Mouse (Mus musculus) embryonic facial prominence, embryonic 10.5 days (tissue): ENCODE measurements around the gene Tvp23b. TPM values are rescaled to one million over a fixed set of nuclear protein-coding genes. Genes with fewer than 3 reads are reported as not detected.

ENCODE experiments used
- DNase-seq: peaks from one replicate; pipeline ENCODE4 v3.0.0-alpha.2; 2017; ENCODE audit warnings: low spot score
- H3K27ac ChIP-seq: fragments of 300-500 bp; sonication (generic); replicated peaks from 2 replicates; pipeline ENCODE4 v1.5.1; 2016; ENCODE audit warnings: mild to moderate bottlenecking
- H3K27me3 ChIP-seq: fragments of 300-500 bp; sonication (generic); replicated peaks from 2 replicates; pipeline ENCODE4 v1.6.1; 2016; ENCODE audit warnings: low read depth, mild to moderate bottlenecking; ENCODE audit not compliant: poor library complexity, severe bottlenecking
- H3K36me3 ChIP-seq: fragments of 300-500 bp; sonication (generic); replicated peaks from 2 replicates; pipeline ENCODE4 v1.6.1; 2016; ENCODE audit warnings: mild to moderate bottlenecking, moderate library complexity
- H3K4me1 ChIP-seq: fragments of 300-500 bp; sonication (generic); 2 replicates; pipeline ENCODE4 v1.6.1; 2016
- H3K4me3 ChIP-seq: fragments of 300-500 bp; sonication (generic); 2 replicates; pipeline ENCODE4 v1.5.1; 2016; ENCODE audit warnings: mild to moderate bottlenecking, moderate library complexity
- H3K9me3 ChIP-seq: fragments of 300-500 bp; sonication (generic); 2 replicates; pipeline ENCODE4 v1.6.1; 2016; ENCODE audit warnings: mild to moderate bottlenecking
- WGBS: fragments of 180-500 bp; shearing (Covaris S2); methylation state at CpG from one replicate; pipeline ENCODE4 v1.1.7; 2016; 5-methylcytosine and 5-hydroxymethylcytosine counted together
- polyA plus RNA-seq: library from polyadenylated mRNA; unstranded; fragments of >200 nt; fragmentation: Nextera tagmentation; extraction: Ambion mirVana; gene quantifications from 2 replicates; pipeline ENCODE4 v1.2.1, GENCODE M21; 2016

The Tvp23b gene
- polyA plus RNA-seq, 1 experiment from 2014 or later, result 50.0 TPM

DNA sequence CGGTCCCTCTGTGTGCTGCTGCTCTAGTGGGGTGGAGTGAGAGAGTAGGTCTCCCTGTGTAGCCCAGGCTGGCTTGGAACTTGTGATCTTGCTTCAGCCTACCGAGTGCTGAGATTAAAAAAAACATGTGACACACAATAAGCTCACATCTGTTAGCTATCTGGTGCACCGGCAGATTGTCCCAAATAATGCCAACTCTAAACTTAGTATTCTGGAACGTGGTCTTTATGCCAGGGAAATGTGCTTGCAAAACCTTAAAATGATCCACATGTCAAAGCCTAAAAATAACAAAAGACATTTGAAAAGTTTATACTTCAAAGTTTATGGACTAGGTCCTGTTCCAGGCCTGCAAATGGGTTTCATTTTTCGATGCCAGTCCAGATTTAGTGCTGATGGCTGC lies 10.1 kb upstream of the Tvp23b start:
- WGBS, result 78% methylated on average over 5 of the region's 5 CpGs
- Histone ChIP-seq H3K36me3 (no peaks in the 10 kb centered on the region), H3K9me3 (no peaks in the 10 kb centered on the region), H3K27me3 (no peaks in the 10 kb centered on the region), H3K27ac (no peak overlapping the region), H3K4me1 (no peaks in the 10 kb centered on the region), H3K4me3 (no peak overlapping the region)
- no peak for DNase-seq

DNA sequence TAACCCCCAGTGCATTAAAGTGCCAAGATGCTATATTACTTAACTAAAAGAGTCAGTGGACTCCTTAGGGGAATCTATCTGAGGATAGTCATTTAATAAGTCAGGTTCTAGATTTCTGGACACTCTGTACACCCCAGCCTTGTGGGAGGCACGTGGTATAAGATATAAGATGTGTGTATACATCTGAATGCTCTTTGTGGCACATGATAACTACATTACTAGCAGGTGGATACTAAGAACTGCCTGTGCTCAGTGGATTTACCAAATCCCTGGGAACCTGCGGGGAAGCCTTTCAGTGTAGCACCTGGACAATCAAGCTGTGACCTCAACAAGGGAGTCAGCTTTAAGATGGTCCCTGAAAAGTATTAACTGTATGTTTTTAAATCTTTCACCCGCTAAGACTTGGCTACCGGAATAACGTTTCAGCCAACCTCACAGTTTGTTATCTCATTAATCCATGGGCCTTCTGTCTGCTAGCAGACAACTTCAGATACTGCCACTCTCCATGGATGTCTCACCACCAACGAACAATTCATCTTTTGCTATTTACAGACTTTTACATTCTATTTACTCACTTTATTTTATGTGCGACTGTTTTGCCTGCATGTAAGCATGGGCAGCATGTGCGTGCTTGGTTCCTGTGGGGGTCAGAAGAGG lies 9.4 kb upstream of the Tvp23b start:
- Histone ChIP-seq H3K27me3 (no peaks in the 10 kb centered on the region), H3K9me3 (no peaks in the 10 kb centered on the region), H3K4me1 (no peaks in the 10 kb centered on the region), H3K36me3 (no peaks in the 10 kb centered on the region), H3K27ac (no peak overlapping the region), H3K4me3 (no peak overlapping the region)
- WGBS, result 86% methylated on average over 8 of the region's 8 CpGs
- no peak for DNase-seq

DNA sequence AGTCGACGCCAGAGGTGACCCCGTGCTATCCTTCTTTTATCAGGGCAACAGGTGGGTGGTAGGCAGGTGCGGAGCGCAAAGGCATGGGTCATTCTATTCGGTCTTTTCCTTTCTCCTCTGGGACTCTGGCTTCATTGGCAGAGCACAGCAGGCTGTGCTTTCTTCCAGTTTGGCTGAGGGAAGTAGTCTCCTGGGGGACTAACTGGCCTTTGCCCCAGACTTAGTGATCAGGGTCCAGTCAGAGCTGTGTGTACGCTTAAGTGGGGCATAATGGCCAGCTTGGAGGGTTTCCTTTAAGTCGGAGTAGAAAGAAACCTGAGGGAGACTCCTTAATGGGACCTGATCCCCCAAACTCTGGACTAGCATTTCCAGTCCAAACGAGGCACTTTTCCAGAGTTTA lies 5.8 kb upstream of the Tvp23b start:
- H3K4me3 ChIP-seq, result no peak overlapping the region
- WGBS, result 79% methylated on average over 9 of the region's 9 CpGs

DNA sequence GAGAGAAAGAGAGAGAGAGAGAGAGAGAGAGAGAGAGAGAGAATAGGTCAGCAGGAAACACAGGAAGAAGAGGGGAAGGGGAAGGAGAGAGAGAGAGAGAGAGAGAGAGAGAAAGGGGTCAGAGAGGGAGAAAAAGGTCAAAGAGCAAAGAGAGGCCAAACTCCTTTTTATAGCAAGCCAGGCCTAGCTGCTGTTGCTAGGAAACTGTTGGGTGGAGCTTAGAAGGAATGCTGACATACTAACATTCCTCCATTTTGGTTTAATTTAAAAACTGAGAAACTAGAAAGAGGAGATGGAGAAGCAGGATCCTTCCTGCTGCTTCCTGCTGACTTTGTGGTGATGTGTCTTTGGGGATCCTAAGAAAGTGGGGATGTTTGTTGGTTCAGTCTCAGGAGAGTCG lies 3.6 kb upstream of the Tvp23b start:
- H3K36me3 ChIP-seq, result no peaks in the 10 kb centered on the region
- WGBS, result 89% methylated on average over 1 of the region's 1 CpGs
- DNase-seq, result no peak
- no peaks in the 10 kb centered on the region for H3K9me3 ChIP-seq
- H3K27ac ChIP-seq, result no peak overlapping the region; the same call in 1 of the 2 replicates
- no peaks in the 10 kb centered on the region for H3K27me3 ChIP-seq
- H3K4me1 ChIP-seq, result peaks cover 12% of the 10 kb centered on the region
- no peak overlapping the region for H3K4me3 ChIP-seq

More for the DNA sequence above, 5.8 kb upstream of the Tvp23b start:
- H3K27ac ChIP-seq, result no peak overlapping the region
- H3K36me3 ChIP-seq, result no peaks in the 10 kb centered on the region
- DNase-seq, result no peak
- no peaks in the 10 kb centered on the region for H3K27me3 ChIP-seq
- peaks cover 7% of the 10 kb centered on the region for H3K4me1 ChIP-seq
- H3K9me3 ChIP-seq, result no peaks in the 10 kb centered on the region

DNA sequence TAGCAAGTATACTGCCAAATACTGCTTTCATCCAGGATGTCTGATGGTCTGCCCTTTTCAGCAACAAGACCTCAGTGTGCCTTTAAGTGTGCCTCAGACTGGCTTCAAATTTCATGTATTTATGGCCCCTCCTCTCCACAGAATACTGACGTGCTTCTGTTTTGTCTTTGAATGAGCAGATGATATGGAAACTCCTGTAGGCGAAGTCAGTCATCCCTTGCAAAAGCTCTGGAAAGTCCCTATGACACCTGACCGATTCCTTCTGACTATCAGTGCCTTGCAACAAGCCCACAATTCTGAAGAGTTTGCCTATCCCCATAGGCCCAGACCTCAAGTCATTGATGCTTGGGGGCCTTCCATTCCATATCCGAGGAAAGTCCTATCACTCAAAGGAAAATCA lies 2.8 kb upstream of the Tvp23b start:
- H3K4me3 ChIP-seq, result no peak overlapping the region
- H3K27me3 ChIP-seq, result no peaks in the 10 kb centered on the region
- WGBS, result 80% methylated on average over 4 of the region's 4 CpGs
- no peaks in the 10 kb centered on the region for H3K36me3 ChIP-seq
- no peak for DNase-seq
- no peak overlapping the region for H3K27ac ChIP-seq
- no peaks in the 10 kb centered on the region for H3K9me3 ChIP-seq
- H3K4me1 ChIP-seq, result peaks cover 12% of the 10 kb centered on the region

DNA sequence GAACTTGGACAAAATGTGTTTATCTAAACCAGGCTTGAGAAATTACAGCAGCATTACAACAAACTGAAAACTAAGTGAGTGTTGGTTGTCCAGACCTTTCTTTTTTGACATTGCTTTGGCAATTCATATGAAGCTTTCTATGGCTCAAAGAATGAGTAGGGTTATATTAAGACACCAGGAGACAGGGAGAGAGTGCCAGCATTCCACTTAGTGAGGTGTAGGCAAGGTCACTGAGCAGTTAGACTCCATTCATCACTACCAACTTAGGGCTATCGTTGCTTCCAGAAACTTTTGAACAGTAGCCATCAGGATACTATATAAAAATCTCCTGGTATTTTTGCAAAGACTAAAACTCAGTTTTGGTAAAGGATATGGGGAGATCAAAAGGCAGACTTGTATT lies 1.9 kb upstream of the Tvp23b start:
- Histone ChIP-seq H3K4me3 (no peak overlapping the region), H3K27ac (no peak overlapping the region), H3K4me1 (peaks cover 12% of the 10 kb centered on the region), H3K36me3 (0 out of 2 replicates have a peak, but pooled peaks cover 6% of the 10 kb centered on the region), H3K9me3 (no peaks in the 10 kb centered on the region), H3K27me3 (no peaks in the 10 kb centered on the region)
- 90% methylated on average over 1 of the region's 1 CpGs for WGBS
- no peak for DNase-seq

DNA sequence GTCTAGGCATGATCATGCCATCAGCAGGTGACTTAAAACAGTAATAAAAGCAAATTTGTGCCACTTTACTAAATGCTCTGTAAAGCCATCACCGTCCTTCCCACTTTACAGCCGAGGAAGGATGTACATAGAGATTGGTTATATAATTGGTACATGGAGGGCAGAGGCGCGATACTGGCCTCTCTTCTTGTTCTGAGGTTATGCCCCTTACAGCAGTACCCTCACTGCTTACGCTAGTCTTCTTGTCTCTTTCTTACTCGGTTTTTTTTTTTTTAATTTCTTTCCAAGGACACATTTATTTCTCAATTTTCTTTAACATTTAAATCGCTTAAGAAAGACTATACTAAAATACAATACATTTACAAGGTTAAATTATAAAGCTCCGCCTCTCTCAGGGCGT lies 527 bp upstream of the Tvp23b start:
- Histone ChIP-seq H3K4me3 (peak overlapping the region; percentile 72), H3K36me3 (peaks cover 12% of the 10 kb centered on the region), H3K4me1 (peaks cover 12% of the 10 kb centered on the region), H3K27ac (peak overlapping the region; percentile 87; the same call in 1 of the 2 replicates), H3K9me3 (no peaks in the 10 kb centered on the region), H3K27me3 (no peaks in the 10 kb centered on the region)
- WGBS, result 32% methylated on average over 9 of the region's 9 CpGs
- no peak for DNase-seq

DNA sequence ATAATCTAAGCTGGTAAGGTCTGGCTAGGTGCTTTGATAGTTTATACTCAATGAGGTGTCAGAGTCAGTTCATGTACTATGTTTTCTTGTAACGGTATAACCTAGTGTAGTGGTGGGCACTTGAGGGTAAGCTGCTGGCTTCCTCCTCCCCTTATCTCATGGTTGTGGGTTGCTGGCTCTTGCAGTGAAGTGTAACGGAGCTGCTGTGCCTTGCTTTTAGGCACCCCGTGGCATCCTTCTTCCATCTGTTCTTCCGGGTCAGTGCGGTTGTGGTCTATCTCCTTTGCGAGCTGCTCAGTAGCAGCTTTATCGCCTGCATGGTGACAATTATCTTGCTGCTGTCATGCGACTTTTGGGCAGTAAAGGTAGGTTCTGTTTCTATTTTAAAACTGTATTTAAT lies 4.2 kb downstream of the Tvp23b start:
- Histone ChIP-seq H3K9me3 (no peaks in the 10 kb centered on the region), H3K4me1 (peaks cover 5% of the 10 kb centered on the region; the same call in 1 of the 2 replicates), H3K27ac (no peak overlapping the region), H3K27me3 (no peaks in the 10 kb centered on the region), H3K36me3 (peaks cover 52% of the 10 kb centered on the region), H3K4me3 (no peak overlapping the region)
- WGBS, result 91% methylated on average over 8 of the region's 8 CpGs
- DNase-seq, result no peak

DNA sequence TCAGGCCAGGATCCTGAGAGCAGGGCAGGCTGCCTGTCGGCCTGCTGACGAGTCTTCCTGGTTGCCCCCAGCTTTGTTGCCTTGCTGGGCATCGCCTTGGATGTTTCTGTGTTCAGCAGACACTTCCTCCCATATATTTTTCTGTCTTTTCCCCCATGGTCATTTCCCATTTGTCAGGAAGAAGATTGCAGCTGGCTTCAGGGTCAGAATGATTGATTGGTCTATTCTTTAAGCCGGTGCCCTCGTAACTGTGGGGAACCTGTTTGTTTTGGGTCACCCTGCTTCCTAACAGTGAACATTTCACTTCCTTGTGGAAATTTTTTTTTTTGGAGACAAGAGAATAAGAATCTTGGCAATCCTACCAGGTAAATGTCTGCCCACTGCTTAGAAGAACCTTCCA lies 6.1 kb downstream of the Tvp23b start:
- Histone ChIP-seq H3K9me3 (no peaks in the 10 kb centered on the region), H3K27me3 (no peaks in the 10 kb centered on the region), H3K4me3 (no peak overlapping the region), H3K36me3 (peaks cover 69% of the 10 kb centered on the region), H3K4me1 (no peaks in the 10 kb centered on the region), H3K27ac (no peak overlapping the region)
- WGBS, result 91% methylated on average over 5 of the region's 5 CpGs
- DNase-seq, result no peak

DNA sequence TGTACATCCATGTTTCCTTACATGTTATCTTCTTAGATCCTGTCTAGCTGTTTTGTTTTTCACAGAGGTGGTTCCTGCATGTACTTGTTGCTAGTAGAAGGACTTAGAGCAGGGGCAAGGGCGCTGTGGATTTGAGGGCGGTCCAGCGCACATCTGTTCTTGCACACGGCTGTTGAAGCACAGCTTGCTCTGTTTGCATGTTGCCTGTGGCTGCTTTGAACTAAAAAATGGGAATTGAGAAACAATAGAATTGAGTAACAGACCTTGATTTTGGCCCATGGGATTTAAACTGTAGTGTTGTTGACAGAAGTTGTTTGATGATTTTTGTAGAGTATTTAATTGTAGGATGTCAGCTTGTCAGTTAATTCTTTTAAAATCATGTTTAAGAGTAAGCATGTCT lies 11.5 kb downstream of the Tvp23b start:
- WGBS, result 89% methylated on average over 4 of the region's 4 CpGs
- no peak for DNase-seq
- H3K9me3 ChIP-seq, result no peaks in the 10 kb centered on the region
- peaks cover 76% of the 10 kb centered on the region for H3K36me3 ChIP-seq
- H3K4me3 ChIP-seq, result no peak overlapping the region
- H3K27me3 ChIP-seq, result no peaks in the 10 kb centered on the region
- H3K27ac ChIP-seq, result no peak overlapping the region
- H3K4me1 ChIP-seq, result no peaks in the 10 kb centered on the region

DNA sequence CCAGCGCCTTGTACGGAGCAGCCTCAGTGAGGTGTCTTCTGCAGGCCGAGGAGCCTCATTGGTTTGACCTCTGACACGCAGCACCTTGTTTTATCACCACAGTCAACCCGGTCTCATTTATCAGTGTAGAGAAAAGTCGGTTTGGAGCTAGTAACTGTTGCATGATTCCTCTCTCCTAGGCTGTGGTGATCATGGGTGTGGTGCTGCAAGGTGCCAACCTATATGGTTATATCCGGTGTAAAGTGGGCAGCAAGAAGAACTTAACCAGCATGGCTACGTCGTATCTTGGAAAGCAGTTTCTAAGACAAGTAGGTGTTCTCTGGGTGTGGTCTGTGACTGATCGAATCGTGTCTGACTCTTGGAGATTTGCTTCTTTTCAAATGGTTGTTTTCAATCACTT lies 12.5 kb downstream of the Tvp23b start:
- 94% methylated on average over 11 of the region's 11 CpGs for WGBS

DNA sequence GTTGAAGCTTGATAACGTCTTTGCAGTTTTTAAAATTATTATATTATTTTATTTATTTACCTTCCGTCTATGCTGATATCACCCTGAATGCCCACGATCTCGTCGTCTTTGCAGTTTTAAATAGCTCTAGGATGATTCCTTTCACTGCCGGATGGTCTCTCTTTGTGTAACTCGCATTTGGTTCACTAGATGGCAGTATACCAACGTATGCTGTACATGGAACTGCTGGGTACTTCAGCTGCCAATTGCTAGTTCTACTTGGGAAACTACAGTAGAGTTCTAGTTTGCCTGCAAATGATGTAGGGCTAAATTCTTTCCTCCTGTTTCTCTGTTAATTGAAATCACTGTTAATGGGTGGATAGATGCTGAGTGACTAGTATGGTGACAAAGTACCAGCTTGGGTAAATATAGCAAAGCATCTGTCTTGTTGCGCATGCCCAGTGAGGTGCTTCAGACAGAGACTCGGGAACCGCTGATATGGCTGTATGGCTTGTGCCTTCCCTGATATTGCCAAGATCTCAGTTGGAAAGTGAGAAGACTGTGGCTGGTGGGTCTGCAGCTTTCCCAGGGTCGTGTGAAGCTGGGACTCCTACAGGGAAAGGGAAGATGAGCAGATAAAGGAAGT lies 22.6 kb downstream of the Tvp23b start:
- peak; percentile 42 for DNase-seq
- no peaks in the 10 kb centered on the region for H3K27me3 ChIP-seq
- H3K4me1 ChIP-seq, result no peaks in the 10 kb centered on the region
- no peak overlapping the region for H3K4me3 ChIP-seq
- H3K36me3 ChIP-seq, result 0 out of 2 replicates have a peak, but pooled peaks cover 3% of the 10 kb centered on the region
- no peak overlapping the region for H3K27ac ChIP-seq
- 43% methylated on average over 12 of the region's 12 CpGs for WGBS
- no peaks in the 10 kb centered on the region for H3K9me3 ChIP-seq

More for the DNA sequence above, 12.5 kb downstream of the Tvp23b start:
- H3K4me3 ChIP-seq, result no peak overlapping the region
- H3K36me3 ChIP-seq, result peaks cover 75% of the 10 kb centered on the region
- no peak overlapping the region for H3K27ac ChIP-seq
- no peak for DNase-seq
- no peaks in the 10 kb centered on the region for H3K4me1 ChIP-seq
- H3K9me3 ChIP-seq, result no peaks in the 10 kb centered on the region
- H3K27me3 ChIP-seq, result no peaks in the 10 kb centered on the region

DNA sequence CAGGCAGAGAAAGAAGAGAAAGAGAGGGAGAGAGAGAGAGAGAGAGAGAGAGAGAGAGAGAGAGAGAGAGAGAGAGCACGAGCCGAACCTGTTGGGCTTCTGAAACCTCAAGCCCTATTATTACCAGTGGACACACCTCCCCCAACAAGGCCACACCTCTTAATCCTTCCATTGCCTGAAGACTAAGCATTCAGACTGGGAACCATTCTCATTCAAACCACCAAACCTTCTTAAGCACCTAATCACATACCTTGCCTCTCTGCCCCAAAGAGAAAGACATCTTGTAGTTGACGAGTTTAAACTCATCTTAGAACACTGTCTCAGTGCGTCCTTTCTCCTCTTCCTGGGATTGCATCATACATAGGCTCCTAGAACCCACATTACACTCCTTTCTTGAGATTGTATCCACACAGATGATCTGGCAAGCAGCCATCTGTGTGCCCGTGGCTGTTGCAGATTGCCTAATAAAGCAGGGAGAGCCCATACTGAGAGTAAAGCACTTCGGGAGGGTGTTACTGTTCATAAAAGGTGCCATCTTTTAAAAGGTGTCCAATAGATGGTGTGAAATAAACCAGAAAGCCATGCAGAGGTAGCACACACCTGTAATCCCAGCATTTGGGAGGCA lies 24.7 kb downstream of the Tvp23b start:
- H3K4me1 ChIP-seq, result no peaks in the 10 kb centered on the region
- H3K27me3 ChIP-seq, result no peaks in the 10 kb centered on the region
- H3K27ac ChIP-seq, result no peak overlapping the region
- no peaks in the 10 kb centered on the region for H3K36me3 ChIP-seq
- DNase-seq, result no peak
- WGBS, result 70% methylated on average over 6 of the region's 6 CpGs
- no peak overlapping the region for H3K4me3 ChIP-seq
- no peaks in the 10 kb centered on the region for H3K9me3 ChIP-seq
